Mouse (Mus musculus) stomach, postnatal 0 days (tissue): Measurements from ENCODE around the gene Wee2.

ENCODE experiments used
- CTCF ChIP-seq: IDR thresholded peaks from 2 replicates; pipeline ENCODE4 v1.5.1; 2016; ENCODE audit warnings: antibody characterized with exemption, low read depth, mild to moderate bottlenecking, moderate library complexity
- EP300 ChIP-seq: optimal IDR thresholded peaks from 2 replicates; pipeline ENCODE3; 2016; ENCODE audit warnings: antibody characterized with exemption

- TF ChIP-seq CTCF = no peak
- no peak for TF ChIP-seq EP300
Measured at GRCm38 (mm10) chr6:40443281-40443928, 4.5 kb downstream of the Wee2 start.
